ENCODE assay signal across 8 mouse cellular contexts in the genomic region with DNA sequence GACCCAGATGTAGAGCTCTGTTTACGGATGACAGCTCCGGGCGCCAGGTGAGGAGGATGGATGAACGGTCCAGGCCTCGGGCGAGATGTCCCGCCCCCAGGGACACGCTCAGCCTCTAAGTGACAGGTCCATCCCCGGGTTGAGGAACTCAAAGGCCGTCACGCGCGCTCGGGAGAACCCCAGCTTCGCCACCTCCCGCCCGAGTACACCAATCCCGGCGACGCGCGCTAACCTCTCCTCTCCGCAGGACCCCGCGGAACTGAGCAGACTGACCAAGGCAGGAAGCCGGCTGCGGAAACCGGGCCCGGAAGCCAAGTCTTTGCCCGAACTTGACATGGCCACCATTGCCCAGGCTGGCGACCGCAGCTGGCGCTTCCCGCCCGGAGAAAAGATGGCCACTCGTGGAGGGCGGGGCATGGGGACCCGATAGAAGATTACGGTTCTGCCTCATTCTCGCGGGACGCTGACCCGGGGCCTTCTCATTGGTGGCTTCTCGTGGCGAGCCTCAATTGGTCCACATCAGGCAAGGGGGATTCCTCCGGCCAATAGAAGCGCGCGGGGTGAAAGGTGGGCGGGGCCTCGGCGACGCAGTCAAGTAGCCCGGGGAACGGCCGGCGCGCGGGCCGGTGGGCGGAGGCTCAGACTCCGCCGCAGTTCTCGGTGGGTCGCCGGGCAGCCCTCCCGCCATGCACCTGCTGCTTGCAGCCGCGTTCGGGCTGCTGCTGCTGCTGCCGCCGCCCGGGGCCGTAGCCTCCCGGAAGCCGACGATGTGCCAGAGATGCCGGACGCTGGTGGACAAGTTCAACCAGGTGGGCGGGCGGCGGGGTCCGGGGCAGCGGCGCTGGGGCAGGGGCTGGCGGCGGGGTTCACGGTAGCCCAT. TPM values are rescaled to one million over a fixed set of nuclear protein-coding genes. Genes with fewer than 3 reads are reported as not detected.
A peak's percentile ranks its signal among the peaks of the same experiment; 100 is the strongest.
DNase-seq lines count a peak whose midpoint lies in the region; ATAC-seq lines count a peak whose summit lies in the region.

A gene (minus strand): TSS at position 293 of the 880 bp plus-strand sequence.
A gene (plus strand): TSS at position 621 of the 880 bp plus-strand sequence.

- H3K27me3 ChIP-seq in lung, embryonic 16.5 days (ENCODE audit: control insufficient read depth, insufficient read depth, low read depth, low read length), result no peaks in the 10 kb centered on the region

- H3K4me3 ChIP-seq in lung, embryonic 16.5 days (ENCODE audit: low read length), result peak within 1 kb of the TSS; percentile 87

- peak; percentile 96 to 97 for ATAC-seq in hematopoietic stem cell, adult 5-6 weeks (replicated peaks in 1 of 2; ENCODE audit: insufficient read depth in 1 of 2, low FRiP score in 2 of 2, low TSS enrichment in 1 of 2, low read depth in 1 of 2, poor library complexity in 2 of 2, severe bottlenecking in 2 of 2)
- ATAC-seq in lung, embryonic 16.5 days (ENCODE audit: low read depth), result peak; percentile 99

- H3K9ac ChIP-seq in lung, embryonic 16.5 days (ENCODE audit: low read length), result peak within 1 kb of the TSS; percentile 88

- peak; percentile 97 for DNase-seq in MEL-GATA-1-ER (ENCODE audit: extremely low read depth, low read depth)
- peak; percentile 99 for DNase-seq in cerebellum, adult 8-10 months
- peak; percentile 98 for DNase-seq in forelimb bud, embryonic 11.5 days (ENCODE audit: low read depth, low spot score)
- DNase-seq in layer of hippocampus, adult 9-10 months (ENCODE audit: low spot score), result peak; percentile 99
- DNase-seq in ovary, postnatal 10 days (ENCODE audit: low spot score), result peak; percentile 97
- peak; percentile 97 to 100 for DNase-seq in thymus, postnatal 10 days (ENCODE audit: low spot score in 2 of 2)

- H3K27ac ChIP-seq in lung, embryonic 16.5 days (ENCODE audit: low read length), result peak within 1 kb of the TSS; percentile 66

- peak within 1 kb of the TSS; percentile 92 for H3K4me2 ChIP-seq in lung, embryonic 16.5 days (ENCODE audit: low read depth, low read length)

- H3K9me3 ChIP-seq in lung, embryonic 16.5 days (ENCODE audit: control insufficient read depth, low read length), result no peaks in the 10 kb centered on the region

- H3K4me1 ChIP-seq in lung, embryonic 16.5 days (replicated peaks; ENCODE audit: control insufficient read depth, insufficient read depth, low read length), result peaks cover 14% of the 10 kb centered on the region

- under 1% methylated on average over 83 of the region's 88 CpGs for WGBS in lung, embryonic 16.5 days

- H3K36me3 ChIP-seq in lung, embryonic 16.5 days (ENCODE audit: control insufficient read depth, insufficient read depth, low read length), result peaks cover 18% of the 10 kb centered on the region

RNA-seq across cellular contexts. Expression of the first gene that starts in this region (rescaled TPM):
- 4.6 and 7.1 TPM in 2 replicates for total RNA-seq in hematopoietic stem cell, adult 5-6 weeks (2017)
- 13.5 and 14.4 TPM in 2 replicates for polyA plus RNA-seq in lung, embryonic 16.5 days (2015; fragmentation: Nextera tagmentation; extraction: Ambion mirVana)

RNA-seq across cellular contexts. Expression of the second gene that starts in this region (rescaled TPM):
- total RNA-seq in hematopoietic stem cell, adult 5-6 weeks (2017), result 53.3 and 53.6 TPM in 2 replicates
- 99.5 and 110 TPM in 2 replicates for polyA plus RNA-seq in lung, embryonic 16.5 days (2015; fragmentation: Nextera tagmentation; extraction: Ambion mirVana)

Comparison
In these comparisons a context has a peak if more than half of its experiments do, and no peak if none do; other contexts are left out.
1. Peak in every context shown above with its lines: DNase-seq, ATAC-seq, H3K4me3 ChIP-seq and H3K27ac ChIP-seq.